Mouse (Mus musculus) fat pad, adult 2 months (tissue): ENCODE measurements around the gene Nme4.

Source experiments
- DNase-seq: peaks from one replicate; pipeline ENCODE4 v3.0.0-alpha.2; 2011; ENCODE audit warnings: low read depth, low spot score; ENCODE audit errors: extremely low read depth

Nme4 gene

DNA sequence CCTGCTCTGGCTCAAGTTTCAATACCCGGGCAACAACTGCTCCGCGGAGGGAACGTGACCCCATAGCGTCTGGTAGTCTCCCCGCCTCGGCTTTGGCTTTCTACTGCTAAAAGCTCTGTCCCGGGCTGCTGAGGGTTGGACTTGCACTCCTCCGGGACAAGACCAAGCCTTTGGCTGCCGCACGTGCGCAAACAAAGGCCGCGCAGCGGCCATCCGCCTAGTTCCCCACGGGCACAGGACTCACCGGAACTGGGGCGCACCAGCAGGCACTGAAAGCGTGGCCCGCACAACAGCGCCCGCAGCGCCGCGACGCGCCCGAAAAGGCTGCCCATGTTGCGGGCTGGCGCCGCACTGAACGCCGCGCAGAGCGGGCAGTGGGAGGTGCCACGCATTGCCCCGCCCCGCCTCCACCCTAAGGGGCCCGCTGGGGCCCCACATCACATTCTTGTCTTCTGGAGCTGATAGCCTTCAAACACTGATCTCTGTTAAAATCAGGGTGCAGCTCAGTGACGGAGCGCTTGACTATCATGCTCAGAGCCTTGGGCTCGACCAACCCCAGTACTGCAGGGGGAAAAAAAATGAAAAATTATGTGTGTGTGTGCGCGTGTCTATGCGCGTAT lies at the start of gene Nme4:
Nme4 (minus strand) TSS at position 482 of the 620 bp plus-strand sequence.
- DNase-seq = no peak

DNA sequence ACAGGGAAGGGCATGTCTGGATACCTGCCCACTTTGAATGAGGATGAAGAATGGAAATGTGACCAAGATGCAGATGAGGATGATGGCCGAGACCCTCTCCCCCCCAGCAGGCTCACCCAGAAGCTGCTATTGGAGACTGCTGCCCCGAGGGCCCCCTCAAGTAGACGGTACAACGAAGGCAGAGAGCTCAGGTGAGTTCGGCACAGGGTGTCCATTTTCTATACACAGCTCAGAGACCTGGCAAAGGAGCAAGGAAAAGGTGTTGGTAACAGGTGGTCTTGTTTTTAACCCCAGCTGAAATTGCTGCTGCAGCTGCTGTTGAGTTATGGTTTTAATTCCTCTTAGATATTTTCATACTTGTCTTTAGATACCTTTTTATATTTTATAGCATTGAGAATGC lies 48.0 kb upstream of the Nme4 start:
- DNase-seq = no peak

DNA sequence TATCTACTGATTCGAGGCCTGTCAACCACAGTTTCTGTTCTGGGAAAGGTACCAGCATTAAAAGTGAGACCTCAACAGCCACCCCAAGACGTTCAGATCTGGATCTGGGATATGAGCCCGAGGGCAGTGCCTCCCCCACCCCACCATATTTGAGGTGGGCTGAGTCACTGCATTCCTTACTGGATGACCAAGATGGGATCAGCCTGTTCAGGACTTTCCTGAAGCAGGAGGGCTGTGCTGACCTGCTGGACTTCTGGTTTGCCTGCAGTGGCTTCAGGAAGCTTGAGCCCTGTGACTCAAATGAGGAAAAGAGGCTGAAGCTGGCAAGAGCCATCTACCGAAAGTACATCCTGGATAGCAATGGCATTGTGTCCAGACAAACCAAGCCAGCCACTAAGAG lies 47.4 kb upstream of the Nme4 start:
- no peak for DNase-seq

DNA sequence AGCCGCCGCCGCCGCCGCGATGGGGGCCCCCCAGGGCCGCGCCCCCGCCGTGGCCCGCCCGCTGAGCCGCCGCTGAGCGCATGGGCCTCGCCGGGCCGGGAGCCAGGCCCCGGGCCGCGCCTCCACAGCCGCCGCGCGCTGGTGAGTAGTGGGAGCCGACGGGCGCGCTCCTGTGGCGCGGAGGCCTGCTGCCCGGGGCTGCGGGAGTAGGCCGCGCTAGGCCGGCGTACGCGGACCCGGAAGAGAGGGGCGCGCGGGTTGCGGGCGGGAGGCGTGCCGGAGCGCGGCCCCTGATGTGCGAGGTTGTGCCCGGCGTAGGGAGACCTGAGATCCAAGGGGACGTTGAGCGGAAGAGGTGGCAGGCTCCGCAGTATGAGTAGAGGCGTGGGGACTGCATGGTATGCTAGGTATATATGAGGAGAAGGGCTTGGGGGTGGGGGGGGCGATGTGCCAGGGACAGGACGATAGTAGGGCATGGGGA lies 43.5 kb upstream of the Nme4 start:
- no peak for DNase-seq

DNA sequence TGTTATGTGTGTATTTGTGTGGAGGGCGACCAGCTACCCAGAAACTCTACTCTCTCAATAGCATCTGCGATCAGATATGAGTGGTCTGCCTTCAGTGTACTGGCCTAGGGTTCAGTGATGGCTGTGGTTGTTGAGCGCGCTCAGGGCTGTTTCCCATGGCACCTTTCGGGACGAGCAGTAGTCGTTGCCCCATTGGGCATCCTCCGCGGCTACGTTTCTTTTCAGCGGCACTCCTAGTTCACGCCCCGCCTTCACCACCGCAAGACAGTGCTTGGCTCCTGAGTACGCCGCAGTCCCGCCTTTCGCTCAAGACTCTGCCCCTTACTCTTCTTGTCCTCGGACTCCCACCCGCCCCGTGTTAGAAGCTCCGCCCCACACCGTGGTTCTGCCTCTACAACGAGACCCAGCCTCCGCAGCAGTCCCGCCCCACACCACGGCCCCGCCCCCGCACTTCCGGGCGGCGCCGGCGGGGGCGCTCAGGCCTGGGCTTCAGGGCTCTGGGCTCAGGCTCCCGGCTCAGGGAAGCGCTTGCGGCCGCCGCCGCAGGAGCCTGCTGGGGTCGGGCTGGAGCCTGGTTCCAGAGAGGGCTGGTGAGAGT lies 42.9 kb upstream of the Nme4 start, which contains the start of gene Axin1:
Axin1 (plus strand) TSS at position 450 of the 598 bp plus-strand sequence.
- DNase-seq = peak; percentile 54

GRCm38 (mm10) chr17:26137751-26138130 lies 42.3 kb upstream of the Nme4 start:
- DNase-seq = no peak

DNA sequence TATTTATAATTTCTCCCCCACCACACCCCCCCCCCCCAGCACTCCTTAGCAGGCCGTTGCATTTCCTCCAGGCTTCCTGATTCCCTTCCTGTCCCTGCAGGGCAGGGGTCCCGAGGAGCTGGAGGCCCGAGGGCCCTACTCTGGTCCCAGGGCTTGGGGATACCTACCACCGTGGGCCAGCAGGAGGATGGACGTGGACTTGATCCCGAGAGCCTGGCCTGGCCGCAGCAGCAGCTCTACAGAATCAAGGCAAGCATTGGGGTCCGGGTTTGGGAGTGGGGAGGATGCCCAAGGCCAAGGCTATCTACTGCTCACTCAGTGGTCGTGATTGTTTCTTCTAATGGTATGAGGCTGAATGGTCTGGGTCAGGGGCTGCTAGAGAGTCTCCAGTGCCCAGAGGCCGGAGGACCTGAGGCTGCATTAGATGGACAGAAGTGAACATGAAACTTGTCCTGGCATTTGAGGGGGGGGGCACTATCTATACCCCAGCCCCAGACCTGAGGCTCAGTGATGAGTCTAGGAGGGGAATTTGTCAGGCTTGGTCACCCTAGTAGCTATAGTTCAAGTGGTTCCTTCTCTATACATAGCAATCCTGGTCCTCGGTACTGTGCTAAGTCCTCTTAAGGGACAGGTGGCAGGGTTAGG lies 41.8 kb upstream of the Nme4 start:
- DNase-seq = no peak

GRCm38 (mm10) chr17:26131856-26132853 lies 36.8 kb upstream of the Nme4 start:
- no peak for DNase-seq

GRCm38 (mm10) chr17:26131062-26131732 lies 35.8 kb upstream of the Nme4 start:
- DNase-seq = no peak

GRCm38 (mm10) chr17:26125226-26125625 lies 29.8 kb upstream of the Nme4 start:
- DNase-seq = no peak

DNA sequence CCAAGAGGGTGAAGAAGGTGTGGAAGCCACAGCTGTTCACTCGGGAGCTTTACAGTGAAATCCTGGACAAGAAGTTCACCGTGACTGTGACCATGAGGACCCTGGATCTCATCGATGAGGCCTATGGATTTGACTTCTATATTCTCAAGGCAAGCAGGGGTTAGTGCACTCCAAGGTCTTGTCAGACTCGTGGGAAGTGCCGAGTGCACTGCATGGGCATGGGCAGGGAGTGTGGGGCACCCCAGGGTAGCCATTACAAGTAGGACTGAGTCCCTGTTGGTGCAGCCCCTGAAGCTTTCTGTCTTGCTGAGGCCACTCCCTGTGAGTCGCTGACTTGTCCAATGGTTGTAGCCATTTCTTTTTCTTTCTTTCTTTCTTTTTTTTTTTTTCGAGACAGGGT lies 29.2 kb upstream of the Nme4 start:
- DNase-seq = no peak

DNA sequence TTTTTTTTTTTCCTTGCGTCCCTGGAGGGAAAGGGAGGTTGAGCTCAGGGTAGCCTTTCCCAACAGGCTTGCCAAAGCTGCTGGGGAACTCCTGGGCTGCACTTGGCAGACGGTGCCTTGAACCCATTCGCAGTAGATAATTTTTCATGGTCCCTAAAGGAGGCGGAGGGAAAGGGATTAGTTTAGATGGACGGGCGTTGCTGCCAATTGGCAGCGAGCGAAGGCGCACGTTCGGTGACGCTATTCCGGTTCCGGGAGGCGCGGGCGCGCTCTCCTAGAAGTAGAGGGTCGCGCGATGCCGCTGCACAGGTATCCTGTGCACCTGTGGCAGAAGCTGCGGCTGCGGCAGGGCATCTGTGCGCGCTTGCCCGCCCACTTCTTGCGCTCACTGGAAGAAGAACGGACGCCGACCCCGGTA lies 27.9 kb upstream of the Nme4 start, which contains the start of gene Mrpl28:
Mrpl28 (plus strand) TSS at position 234 of the 418 bp plus-strand sequence.
- peak; percentile 68 for DNase-seq

DNA sequence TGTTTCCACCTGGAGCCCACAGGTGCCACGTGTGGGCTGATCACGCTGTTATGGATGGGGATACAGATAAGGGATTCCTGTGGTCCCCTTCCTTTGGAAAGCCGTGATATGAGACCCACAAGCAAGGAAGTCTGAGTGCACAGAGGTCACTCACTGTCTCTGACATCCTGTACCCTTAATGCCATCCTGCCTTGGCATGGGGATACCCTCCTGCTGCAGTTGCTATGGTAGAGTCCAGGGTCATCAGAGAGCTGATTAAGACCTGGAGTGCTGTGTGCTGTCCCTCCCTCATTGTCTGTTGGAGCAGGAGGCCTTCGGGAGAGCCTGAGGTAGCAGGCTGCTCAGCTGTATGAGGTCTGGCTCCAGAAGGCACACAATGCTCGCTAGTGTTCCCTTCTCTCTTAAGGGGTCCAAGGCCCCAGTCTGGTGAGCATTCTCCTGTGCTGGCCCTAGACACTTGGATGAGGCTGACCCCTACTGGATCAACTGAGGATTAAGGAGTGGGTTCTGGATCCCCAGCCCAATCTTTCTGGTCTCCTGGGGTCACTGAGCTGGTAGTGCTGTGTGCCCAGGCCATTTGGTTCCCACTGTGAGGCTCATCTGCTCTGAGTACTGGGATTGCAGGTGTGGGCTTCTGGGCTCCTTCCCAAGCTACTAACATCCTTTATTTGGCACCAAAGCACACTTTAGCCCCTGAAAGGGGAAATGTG lies 27.2 kb upstream of the Nme4 start:
- no peak for DNase-seq

DNA sequence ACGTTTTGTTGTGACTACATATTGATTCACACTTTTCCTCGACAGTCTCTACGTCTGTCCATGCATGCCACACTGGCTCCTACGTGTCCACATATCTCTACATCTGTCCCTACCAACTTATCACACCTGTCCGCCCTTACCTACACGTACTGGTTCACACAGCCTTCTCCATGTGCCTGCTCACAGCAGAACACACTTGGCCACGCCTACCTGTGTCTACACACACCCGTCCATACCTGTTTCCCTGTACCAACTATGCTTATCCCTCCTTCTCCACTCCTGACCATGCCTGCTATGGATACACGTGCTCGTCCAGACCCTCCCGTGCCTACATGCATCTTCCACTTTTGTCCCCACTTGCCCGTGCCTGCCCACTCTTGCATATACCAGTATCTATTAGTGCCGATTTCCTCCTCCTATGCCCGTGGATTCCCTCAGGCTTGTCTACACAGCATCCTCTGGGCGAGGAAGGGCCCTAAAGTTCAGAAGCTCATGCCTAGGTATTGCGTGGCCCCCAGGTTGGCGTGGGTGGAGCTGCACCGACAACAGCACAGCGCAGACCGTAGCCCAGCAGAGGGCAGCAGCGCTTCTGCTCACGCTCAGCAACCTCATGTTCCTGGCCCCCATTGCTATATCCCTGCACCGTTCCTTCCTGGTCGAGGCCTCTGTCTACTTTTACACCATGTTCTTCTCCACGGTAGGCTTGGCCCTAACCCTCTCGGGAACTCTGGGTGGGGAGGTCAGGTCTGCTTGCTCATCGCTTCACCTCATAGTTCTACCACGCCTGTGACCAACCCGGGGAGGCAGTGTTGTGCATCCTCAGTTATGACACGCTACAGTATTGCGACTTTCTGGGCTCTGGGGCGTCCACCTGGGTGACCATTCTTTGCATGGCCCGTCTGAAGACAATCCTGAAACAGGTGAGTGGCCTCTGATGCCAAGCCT lies 24.6 kb upstream of the Nme4 start:
- DNase-seq = peak; percentile 23

DNA sequence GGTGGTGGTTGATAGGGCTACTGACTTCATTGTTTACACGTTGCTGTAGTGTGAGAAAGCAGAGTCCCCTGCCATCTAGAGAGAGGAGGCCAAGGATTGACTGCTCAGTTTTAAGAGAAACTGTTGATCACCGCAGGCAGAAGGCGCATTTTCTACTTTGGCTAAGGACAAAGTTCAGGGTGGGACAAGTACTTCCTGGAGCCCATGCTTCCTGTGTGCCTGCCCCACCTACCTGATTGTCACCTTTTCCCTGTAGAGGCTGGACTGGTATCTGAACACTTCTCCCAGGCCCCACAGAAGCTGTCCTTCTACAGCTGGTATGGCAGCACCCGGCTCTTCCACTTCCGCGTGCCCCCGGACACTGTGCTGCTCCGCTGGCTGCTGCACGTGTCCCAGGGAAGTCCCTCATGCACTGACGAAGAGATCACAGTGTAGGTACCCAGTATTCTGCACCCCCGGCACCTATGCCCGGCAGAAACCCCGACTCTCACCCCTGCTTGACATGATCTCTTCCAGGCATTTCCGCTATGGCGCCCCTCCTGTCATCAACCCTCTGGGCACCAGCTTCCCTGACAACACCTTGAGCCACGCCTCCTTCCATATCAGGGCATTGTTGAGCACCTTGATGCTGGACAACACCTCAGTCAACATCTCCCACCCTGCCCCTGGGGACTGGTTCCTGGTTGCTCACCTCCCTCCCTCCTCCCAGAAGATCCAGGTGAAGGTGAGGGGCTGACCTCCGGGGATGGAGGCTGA lies 21.3 kb upstream of the Nme4 start:
- DNase-seq = no peak

- no peak for DNase-seq
Measured at GRCm38 (mm10) chr17:26115956-26116487, 20.6 kb upstream of the Nme4 start.

DNA sequence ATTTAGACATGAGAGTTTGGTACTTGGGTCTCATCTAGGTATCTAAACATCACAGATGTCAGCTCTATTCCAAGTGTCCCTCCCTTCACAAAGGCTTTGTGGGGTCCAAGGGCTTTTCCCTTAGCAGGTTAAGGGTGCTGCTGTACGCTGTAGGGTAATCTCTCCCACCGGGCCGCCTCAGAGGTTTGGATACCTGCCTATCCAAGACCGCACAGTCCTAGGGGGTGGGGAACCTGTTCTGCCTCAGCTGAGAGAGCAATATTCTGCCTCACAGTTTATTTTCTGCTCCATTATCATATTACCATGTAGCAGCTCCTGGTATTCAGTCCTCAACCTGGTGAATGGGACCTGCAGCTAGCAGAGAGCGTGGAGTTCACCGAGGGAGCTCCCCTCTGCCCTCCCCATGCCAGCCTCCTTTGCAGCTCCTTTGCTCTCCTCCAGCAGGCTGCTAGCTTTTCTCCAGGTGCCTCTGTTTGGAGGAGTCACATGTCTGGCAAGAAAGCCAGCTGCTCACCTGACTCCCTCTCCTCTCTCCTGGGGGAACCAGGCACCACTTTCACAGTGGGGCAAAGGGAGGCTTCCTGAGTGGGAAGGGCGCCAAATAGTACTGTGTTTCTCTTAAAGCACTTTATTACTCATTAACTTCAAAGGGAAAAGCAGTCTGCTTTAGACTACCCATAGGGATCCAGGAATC lies 19.9 kb upstream of the Nme4 start:
- DNase-seq = no peak
